Mouse (Mus musculus) intestine, embryonic 16.5 days (tissue): ENCODE results near the gene Gjb4. TPM values are rescaled to one million over a fixed set of nuclear protein-coding genes. Genes with fewer than 3 reads are reported as not detected.

Experiments used
- ATAC-seq: fragments of 200-750 bp; cut with Nextera tagmentation; 2 replicates; pipeline ENCODE4 v1.8.0; 2017; ENCODE audit warnings: moderate TSS enrichment, moderate library complexity
- H3K27ac ChIP-seq: fragments of 300-500 bp; sonication (generic); 2 replicates; pipeline ENCODE4 v1.5.1; 2014; ENCODE audit warnings: mild to moderate bottlenecking, low read length
- H3K27me3 ChIP-seq: fragments of 300-500 bp; sonication (generic); replicated peaks from 2 replicates; pipeline ENCODE4 v1.6.1; 2014; ENCODE audit warnings: low read length, control low read depth, mixed read lengths; ENCODE audit not compliant: control insufficient read depth, insufficient read depth
- H3K36me3 ChIP-seq: fragments of 300-500 bp; sonication (generic); 2 replicates; pipeline ENCODE4 v1.6.1; 2014; ENCODE audit warnings: low read length, control low read depth; ENCODE audit not compliant: control insufficient read depth, insufficient read depth
- H3K4me1 ChIP-seq: fragments of 300-500 bp; sonication (generic); 2 replicates; pipeline ENCODE4 v1.6.1; 2014; ENCODE audit warnings: low read length, control low read depth, mixed read lengths; ENCODE audit not compliant: control insufficient read depth, insufficient read depth
- H3K4me2 ChIP-seq: fragments of 300-500 bp; sonication (generic); 2 replicates; pipeline ENCODE4 v1.6.1; 2014; ENCODE audit warnings: low read depth, low read length, control low read depth
- H3K4me3 ChIP-seq: fragments of 300-500 bp; sonication (generic); 2 replicates; pipeline ENCODE4 v1.5.1; 2014; ENCODE audit warnings: mild to moderate bottlenecking, low read length
- H3K9ac ChIP-seq: fragments of 300-500 bp; sonication (generic); 2 replicates; pipeline ENCODE4 v1.6.1; 2014; ENCODE audit warnings: low read depth, low read length
- H3K9me3 ChIP-seq: fragments of 300-500 bp; sonication (generic); 2 replicates; pipeline ENCODE4 v1.6.1; 2016; ENCODE audit warnings: low read length, control low read depth; ENCODE audit not compliant: control insufficient read depth
- WGBS: fragments of 180-500 bp; shearing (Covaris S2); extraction: QIAGEN DNeasy Blood & Tissue Kit; methylation state at CpG from one replicate; pipeline ENCODE4 v1.1.7; 2014; 5-methylcytosine and 5-hydroxymethylcytosine counted together
- polyA plus RNA-seq: library from polyadenylated mRNA; unstranded; fragments of >200 nt; fragmentation: Nextera tagmentation; extraction: Ambion mirVana; gene quantifications from 2 replicates; pipeline ENCODE4 v1.2.1, GENCODE M21; 2015

The Gjb4 gene
- polyA plus RNA-seq, 1 experiment from 2014 or later: 0.09 TPM

DNA sequence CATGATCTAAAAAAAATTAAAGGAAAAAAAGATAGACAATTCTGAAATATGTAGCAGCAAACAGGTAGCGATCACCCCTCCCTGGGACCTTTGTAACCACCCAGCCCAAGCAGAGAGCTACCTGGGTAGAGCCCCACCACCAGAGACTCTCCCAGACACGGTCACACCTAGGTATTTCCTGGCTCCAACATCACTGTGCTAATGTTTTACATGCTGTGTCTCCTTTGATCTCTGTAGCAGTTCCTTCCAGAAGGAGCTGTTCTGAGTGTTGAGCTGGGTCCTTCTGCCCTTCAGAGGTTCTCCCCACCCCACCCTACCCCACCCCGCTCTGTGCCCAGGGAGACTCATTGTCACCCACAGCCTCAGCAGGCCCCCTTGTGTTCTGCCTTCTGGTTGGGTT is 30.2 kb downstream of the Gjb4 start:
- Histone ChIP-seq H3K36me3 (no peaks in the 10 kb centered on the region), H3K27me3 (peaks cover 3% of the 10 kb centered on the region; the same call in 1 of the 2 replicates), H3K9ac (no peak overlapping the region), H3K9me3 (no peaks in the 10 kb centered on the region), H3K27ac (no peak overlapping the region), H3K4me2 (no peak overlapping the region), H3K4me3 (no peak overlapping the region), H3K4me1 (peaks cover 4% of the 10 kb centered on the region; the same call in 1 of the 2 replicates)
- 61% methylated on average over 3 of the region's 3 CpGs for WGBS
- ATAC-seq: peak; percentile 45

GRCm38 (mm10) chr4:127319613-127320012 is 34.3 kb downstream of the Gjb4 start:
- WGBS: 4% methylated on average over 3 of the region's 3 CpGs
- Histone ChIP-seq H3K27me3 (no peaks in the 10 kb centered on the region), H3K9ac (no peak overlapping the region), H3K36me3 (no peaks in the 10 kb centered on the region), H3K27ac (no peak overlapping the region), H3K9me3 (no peaks in the 10 kb centered on the region), H3K4me1 (no peaks in the 10 kb centered on the region), H3K4me2 (no peak overlapping the region), H3K4me3 (no peak overlapping the region)
- no peak; the same call in 1 of the 2 replicates for ATAC-seq

DNA sequence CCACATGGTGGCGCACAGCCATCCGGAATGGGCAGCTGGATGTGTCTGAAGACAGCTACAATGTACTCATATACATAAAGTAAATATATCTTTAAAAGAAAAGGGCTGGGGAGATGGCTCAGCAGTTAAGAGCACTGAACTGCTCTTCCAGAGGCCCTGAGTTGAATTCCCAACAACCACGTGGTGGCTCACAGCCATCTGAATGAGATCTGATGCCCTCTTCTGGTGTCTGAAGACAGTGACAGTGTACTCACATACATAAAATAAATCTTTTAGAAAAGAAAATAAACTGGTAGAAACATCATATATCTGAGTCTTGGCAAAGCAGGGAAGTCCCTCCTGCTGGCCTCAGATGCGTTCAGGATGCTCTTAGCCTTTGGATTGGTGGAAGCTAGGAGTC is 36.7 kb downstream of the Gjb4 start:
- Histone ChIP-seq H3K4me2 (no peak overlapping the region), H3K9me3 (no peaks in the 10 kb centered on the region), H3K4me3 (no peak overlapping the region), H3K9ac (no peak overlapping the region), H3K4me1 (0 out of 2 replicates have a peak, but pooled peaks cover 4% of the 10 kb centered on the region), H3K36me3 (no peaks in the 10 kb centered on the region), H3K27me3 (peaks cover 19% of the 10 kb centered on the region), H3K27ac (no peak overlapping the region)
- 48% methylated on average over 4 of the region's 4 CpGs for WGBS
- ATAC-seq: no peak

DNA sequence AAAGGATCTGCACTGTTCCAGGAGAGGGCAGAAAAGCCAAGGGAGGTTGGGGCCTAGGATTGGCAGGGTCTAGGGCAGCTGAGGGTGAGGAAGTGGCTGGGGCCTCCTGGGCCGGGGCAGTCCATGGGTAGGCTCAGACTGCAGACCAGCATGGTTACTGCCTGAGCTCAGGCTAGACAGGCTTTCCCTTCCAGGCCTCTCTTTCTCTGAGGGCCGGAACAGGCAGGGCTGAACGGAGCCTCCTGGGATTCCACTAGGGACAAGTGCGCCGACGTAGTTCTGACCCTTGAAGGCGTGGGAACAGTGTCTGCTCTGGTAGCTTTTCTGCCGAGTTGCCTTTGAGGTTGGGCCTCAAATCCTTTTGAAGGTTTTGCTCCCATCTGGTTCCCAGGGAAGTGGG is 38.1 kb downstream of the Gjb4 start:
- H3K27me3 ChIP-seq: peaks cover 21% of the 10 kb centered on the region
- no peak overlapping the region for H3K4me2 ChIP-seq
- WGBS: 84% methylated on average over 8 of the region's 8 CpGs
- no peak overlapping the region for H3K4me3 ChIP-seq
- H3K9me3 ChIP-seq: no peaks in the 10 kb centered on the region
- no peak overlapping the region for H3K27ac ChIP-seq
- H3K9ac ChIP-seq: no peak overlapping the region
- H3K36me3 ChIP-seq: no peaks in the 10 kb centered on the region
- no peak for ATAC-seq
- H3K4me1 ChIP-seq: 0 out of 2 replicates have a peak, but pooled peaks cover 4% of the 10 kb centered on the region

- no peak for ATAC-seq
- peaks cover 21% of the 10 kb centered on the region for H3K27me3 ChIP-seq
- peak overlapping the region; percentile 95 for H3K4me2 ChIP-seq
- H3K27ac ChIP-seq: no peak overlapping the region
- no peaks in the 10 kb centered on the region for H3K9me3 ChIP-seq
- 48% methylated on average over 9 of the region's 9 CpGs for WGBS
- no peaks in the 10 kb centered on the region for H3K36me3 ChIP-seq
- no peak overlapping the region for H3K4me3 ChIP-seq
- H3K4me1 ChIP-seq: 0 out of 2 replicates have a peak, but pooled peaks cover 4% of the 10 kb centered on the region
- H3K9ac ChIP-seq: 0 out of 2 replicates have a peak overlapping the region, but pooled peaks have one; percentile 65
Observed at GRCm38 (mm10) chr4:127314585-127314984, 39.3 kb downstream of the Gjb4 start.

DNA sequence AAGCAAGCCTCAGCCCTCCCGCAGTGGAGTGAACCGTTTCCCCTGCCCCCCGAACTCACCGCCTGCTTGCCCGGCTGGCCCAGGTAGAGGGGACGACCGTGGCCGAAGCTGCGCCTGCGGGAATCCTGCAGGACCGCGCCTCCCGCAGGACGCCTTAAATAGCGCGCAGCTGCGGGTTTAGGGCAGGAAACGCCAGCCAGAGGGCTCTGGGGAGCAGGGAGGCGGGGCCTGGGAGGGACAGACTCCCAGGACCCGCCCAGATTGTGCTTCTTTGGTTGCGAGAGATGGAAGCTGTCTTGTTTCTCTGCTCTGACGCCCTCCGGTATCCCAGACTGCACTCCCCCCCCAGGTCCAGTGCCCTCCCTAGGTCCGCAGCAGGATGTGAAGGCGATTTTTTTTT is 40.0 kb downstream of the Gjb4 start, which contains the start of gene Gja4:
TSS of gene Gja4 (minus strand) at position 179 of the 400 bp plus-strand sequence.
- under 1% methylated on average over 25 of the region's 25 CpGs for WGBS

DNA sequence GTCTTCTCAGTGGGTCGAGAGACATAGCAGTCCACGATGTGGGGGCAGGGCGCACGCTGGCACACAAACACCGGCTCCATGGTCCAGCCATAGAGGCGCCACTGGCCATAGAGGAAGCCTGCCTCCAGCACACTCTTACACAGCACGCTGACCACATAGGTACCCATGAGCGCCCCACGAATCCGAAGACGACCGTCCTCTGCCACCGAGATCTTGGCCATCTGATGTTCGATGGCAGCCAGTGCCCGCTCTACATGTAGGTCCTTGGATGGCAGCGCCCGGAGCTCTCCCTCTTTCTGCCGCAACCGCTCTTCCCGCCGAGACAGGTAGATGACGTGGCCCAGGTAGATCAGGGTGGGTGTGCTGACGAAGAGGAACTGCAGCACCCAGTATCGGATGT is 41.5 kb downstream of the Gjb4 start:
- Histone ChIP-seq H3K9ac (no peak overlapping the region), H3K4me1 (0 out of 2 replicates have a peak, but pooled peaks cover 4% of the 10 kb centered on the region), H3K4me3 (no peak overlapping the region), H3K36me3 (no peaks in the 10 kb centered on the region), H3K9me3 (no peaks in the 10 kb centered on the region), H3K27me3 (peaks cover 21% of the 10 kb centered on the region), H3K27ac (no peak overlapping the region), H3K4me2 (no peak overlapping the region)
- ATAC-seq: no peak
- WGBS: 61% methylated on average over 24 of the region's 24 CpGs

More for the DNA sequence above, 40.0 kb downstream of the Gjb4 start, which contains the start of gene Gja4:
- H3K4me3 ChIP-seq: peak within 1 kb of the TSS; percentile 53
- 0 out of 2 replicates have a peak, but pooled peaks cover 4% of the 10 kb centered on the region for H3K4me1 ChIP-seq
- H3K36me3 ChIP-seq: no peaks in the 10 kb centered on the region
- peak within 1 kb of the TSS; percentile 95 for H3K4me2 ChIP-seq
- H3K27ac ChIP-seq: no peak within 1 kb of the TSS
- H3K9ac ChIP-seq: peak within 1 kb of the TSS; percentile 65
- ATAC-seq: peak; percentile 90
- H3K9me3 ChIP-seq: no peaks in the 10 kb centered on the region
- H3K27me3 ChIP-seq: peaks cover 21% of the 10 kb centered on the region

DNA sequence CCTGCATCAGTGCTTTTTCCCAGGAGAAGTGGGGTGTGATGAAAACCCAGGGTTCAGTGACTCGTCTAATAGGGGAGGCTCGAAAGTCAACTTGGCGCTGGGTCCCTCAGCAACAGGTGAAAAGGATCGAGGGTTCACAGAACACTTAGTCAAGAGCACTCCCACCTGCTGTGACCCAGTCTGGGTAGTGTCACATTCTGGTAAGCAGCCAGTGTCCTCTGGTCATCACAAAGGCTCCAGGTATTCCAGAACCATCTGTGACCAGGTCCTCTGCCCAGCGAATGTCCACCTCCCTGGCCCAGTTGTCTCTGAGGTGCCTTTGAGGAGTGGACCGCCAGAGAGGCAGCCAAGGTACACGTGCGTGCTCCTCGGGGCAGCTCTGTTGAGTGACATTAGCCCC is 42.3 kb downstream of the Gjb4 start:
- no peak overlapping the region for H3K4me2 ChIP-seq
- WGBS: 51% methylated on average over 9 of the region's 9 CpGs

DNA sequence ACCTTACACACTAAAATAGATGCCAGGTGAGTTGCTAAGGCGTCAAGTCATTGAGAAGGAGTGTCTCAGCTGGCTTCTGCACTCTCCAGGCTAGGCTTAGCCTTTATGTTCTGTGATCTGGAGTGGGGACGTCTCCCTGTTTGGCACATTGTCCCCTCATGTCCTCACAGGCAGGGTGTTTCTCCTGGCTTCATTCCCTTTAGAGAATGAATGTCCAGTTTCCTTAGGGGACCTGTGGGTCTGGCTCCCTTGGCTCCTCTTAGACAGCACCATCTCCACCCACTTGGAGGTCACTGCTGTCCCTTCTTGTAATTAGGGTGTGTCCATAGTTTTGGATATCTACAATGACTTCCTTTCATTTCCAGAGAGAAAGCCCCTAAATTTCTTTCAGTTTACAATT is 47.0 kb downstream of the Gjb4 start:
- WGBS: 68% methylated on average over 2 of the region's 2 CpGs
- Histone ChIP-seq H3K4me2 (no peak overlapping the region), H3K4me3 (no peak overlapping the region), H3K4me1 (no peaks in the 10 kb centered on the region), H3K27ac (no peak overlapping the region), H3K36me3 (no peaks in the 10 kb centered on the region), H3K9me3 (no peaks in the 10 kb centered on the region), H3K27me3 (no peaks in the 10 kb centered on the region), H3K9ac (no peak overlapping the region)
- ATAC-seq: no peak

More for the DNA sequence above, 42.3 kb downstream of the Gjb4 start:
- H3K9me3 ChIP-seq: no peaks in the 10 kb centered on the region
- no peak overlapping the region for H3K4me3 ChIP-seq
- ATAC-seq: no peak
- H3K27me3 ChIP-seq: peaks cover 21% of the 10 kb centered on the region
- no peak overlapping the region for H3K9ac ChIP-seq
- H3K36me3 ChIP-seq: no peaks in the 10 kb centered on the region
- no peak overlapping the region for H3K27ac ChIP-seq
- H3K4me1 ChIP-seq: 0 out of 2 replicates have a peak, but pooled peaks cover 4% of the 10 kb centered on the region

- Histone ChIP-seq H3K27me3 (no peaks in the 10 kb centered on the region), H3K36me3 (no peaks in the 10 kb centered on the region), H3K9ac (no peak overlapping the region), H3K27ac (no peak overlapping the region), H3K4me1 (no peaks in the 10 kb centered on the region), H3K4me2 (no peak overlapping the region), H3K4me3 (no peak overlapping the region), H3K9me3 (no peaks in the 10 kb centered on the region)
- ATAC-seq: no peak
- 70% methylated on average over 3 of the region's 3 CpGs for WGBS
Observed at GRCm38 (mm10) chr4:127303796-127304195, 50.1 kb downstream of the Gjb4 start.
